Mouse (Mus musculus) olfactory bulb, adult 2 months (tissue): ENCODE data around the gene Patj.

ENCODE experiments used
- CTCF ChIP-seq: fragments of 200-500 bp; IDR thresholded peaks from 2 replicates; pipeline ENCODE4 v1.5.1; 2012; ENCODE audit warnings: low read depth, mild to moderate bottlenecking, low read length, moderate library complexity; ENCODE audit not compliant: insufficient read depth
- POLR2A ChIP-seq: fragments of 200-500 bp; IDR thresholded peaks from 2 replicates; pipeline ENCODE4 v1.6.1; 2012; ENCODE audit warnings: mild to moderate bottlenecking, low read depth, low read length, moderate library complexity; ENCODE audit not compliant: insufficient read depth

GRCm38 (mm10) chr4:98428371-98428770 lies 32.8 kb downstream of the Patj start:
- TF ChIP-seq POLR2A (no peak), CTCF (no peak)
